13 mouse cellular contexts compared by ENCODE assay signal in the genomic region with DNA sequence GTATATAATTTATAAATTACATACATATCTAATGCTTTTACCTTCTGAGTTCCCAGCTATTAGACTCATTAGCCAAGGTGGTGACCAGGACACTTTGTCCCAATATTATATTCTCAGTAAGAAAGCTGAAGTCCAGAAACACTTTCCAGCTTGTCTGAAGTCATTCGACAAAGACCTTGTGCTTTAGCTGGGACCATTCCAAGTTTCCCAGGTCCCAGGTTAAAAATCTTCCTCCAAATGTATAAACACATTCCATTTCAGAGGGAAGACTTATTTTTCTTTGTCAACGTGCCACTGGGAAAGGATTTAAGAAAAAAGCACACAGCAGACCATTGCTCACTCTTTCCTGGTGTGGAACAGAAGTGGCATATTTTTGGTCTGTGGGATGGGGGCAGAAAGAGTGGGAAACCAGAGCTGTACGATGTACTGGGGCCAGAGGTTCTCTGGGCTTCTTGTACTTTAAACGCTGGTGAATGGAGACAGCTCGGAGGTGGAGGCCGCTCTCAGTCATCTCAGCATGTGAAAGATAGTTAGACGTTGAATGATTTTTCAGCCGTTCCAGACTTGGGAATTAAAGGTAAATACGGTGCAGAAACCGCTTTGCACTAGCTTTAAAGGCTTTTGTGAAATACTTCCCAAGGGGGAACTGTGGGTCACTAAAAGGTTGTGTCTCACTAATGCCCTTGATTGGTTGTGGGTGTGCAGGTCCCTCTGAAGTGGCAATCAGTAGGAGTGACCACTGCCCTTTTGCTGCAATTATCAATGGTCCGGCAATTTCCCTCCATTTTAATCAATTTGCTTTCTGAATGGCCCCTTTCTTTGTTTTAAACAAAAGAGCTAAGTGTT.
DNase-seq lines count a peak whose midpoint lies in the region; ATAC-seq and TF ChIP-seq lines count a peak whose summit lies in the region.
"Had no signal": no experiment of that assay in that cellular context is flagged by ENCODE, and none has a peak within 500 bp of the region (broad histone marks: within the 10 kb centered on the region; RNA-seq: fewer than 3 reads in every experiment).

No protein-coding gene starts in this region.

- H3K27me3 ChIP-seq in limb, embryonic 14.5 days (ENCODE audit: control insufficient read depth, insufficient read depth, low read length), result no peaks in the 10 kb centered on the region
- H3K27me3 ChIP-seq: intestine, embryonic 15.5 days; midbrain, embryonic 15.5 days had no signal

- peak overlapping the region; percentile 27 for H3K27ac ChIP-seq in limb, embryonic 14.5 days (replicated peaks; ENCODE audit: low read depth, low read length)
- H3K27ac ChIP-seq: intestine, embryonic 15.5 days; midbrain, embryonic 15.5 days had no signal

- H3K4me2 ChIP-seq in limb, embryonic 14.5 days (replicated peaks; ENCODE audit: low read depth, low read length, severe bottlenecking), result no peak overlapping the region
- H3K4me2 ChIP-seq: intestine, embryonic 15.5 days; midbrain, embryonic 15.5 days had no signal

- H3K9ac ChIP-seq in limb, embryonic 14.5 days (ENCODE audit: low read depth, low read length, severe bottlenecking), result no peak overlapping the region
- H3K9ac ChIP-seq: intestine, embryonic 15.5 days; midbrain, embryonic 15.5 days had no signal

- TF ChIP-seq CTCF in brain, embryonic 14.5 days (IDR thresholded peaks at IDR 0.05; ENCODE audit: borderline replicate concordance, extremely low read depth, insufficient read depth, insufficient read length), result no peak

- 44% methylated on average over 11 of the region's 11 CpGs for WGBS in limb, embryonic 14.5 days

- TF ChIP-seq POLR2A in brain, embryonic 14.5 days (IDR thresholded peaks at IDR 0.05; ENCODE audit: borderline replicate concordance, extremely low read depth, insufficient read depth, insufficient read length, poor library complexity, severe bottlenecking), result no peak
- TF ChIP-seq POLR2A in limb, embryonic 14.5 days (IDR thresholded peaks at IDR 0.05; ENCODE audit: borderline replicate concordance, extremely low read depth, insufficient read depth, insufficient read length), result no peak

- H3K9me3 ChIP-seq in limb, embryonic 14.5 days (ENCODE audit: control insufficient read depth, low read length), result no peaks in the 10 kb centered on the region
- H3K9me3 ChIP-seq: intestine, embryonic 15.5 days; midbrain, embryonic 15.5 days had no signal

- H3K4me3 ChIP-seq in limb, embryonic 14.5 days (replicated peaks; ENCODE audit: low read length), result no peak overlapping the region
- H3K4me3 ChIP-seq: intestine, embryonic 15.5 days; midbrain, embryonic 15.5 days had no signal

- ATAC-seq in limb, embryonic 14.5 days (ENCODE audit: low FRiP score, low read depth), result no peak
- ATAC-seq: intestine, embryonic 15.5 days; midbrain, embryonic 15.5 days had no signal

- DNase-seq in kidney, adult 9 months, result peak; percentile 13
- DNase-seq in kidney, adult 18-20 months, result no peak
- peak; percentile 22 for DNase-seq in NIH3T3 (ENCODE audit: low read depth)
- DNase-seq in brain, embryonic 14.5 days (ENCODE audit: low read depth), result peak; percentile 31
- no peak for DNase-seq in limb, embryonic 14.5 days (ENCODE audit: low spot score)
- no peak for DNase-seq in frontal cortex, adult 2 months (ENCODE audit: extremely low spot score in 1 of 2, low spot score in 1 of 2)
- no peak for DNase-seq in frontal cortex, postnatal 10 days (ENCODE audit: low spot score in 2 of 2)
- DNase-seq: adrenal gland, postnatal 14 days; gastrocnemius, postnatal 10 days; liver; lung, postnatal 10 days had no signal

- peaks cover 9% of the 10 kb centered on the region; the same call in 1 of the 2 replicates for H3K4me1 ChIP-seq in limb, embryonic 14.5 days (ENCODE audit: control insufficient read depth, insufficient read depth, low read length)
- H3K4me1 ChIP-seq: intestine, embryonic 15.5 days; midbrain, embryonic 15.5 days had no signal

- H3K36me3 ChIP-seq in limb, embryonic 14.5 days (ENCODE audit: control insufficient read depth, insufficient read depth, low read length), result no peaks in the 10 kb centered on the region
- H3K36me3 ChIP-seq: intestine, embryonic 15.5 days; midbrain, embryonic 15.5 days had no signal

Comparison
In these comparisons a context has a peak if more than half of its experiments do, and no peak if none do; other contexts are left out.
1. DNase-seq: peak in kidney, adult 9 months (single experiment), NIH3T3 (single experiment) and brain, embryonic 14.5 days (single experiment); none in kidney, adult 18-20 months (single experiment), limb, embryonic 14.5 days (single experiment), frontal cortex, adult 2 months (0 of 2) and frontal cortex, postnatal 10 days (0 of 2).